Mouse (Mus musculus) neural tube, embryonic 12.5 days (tissue): ENCODE measurements around the gene Pde4a. TPM values are rescaled to one million over a fixed set of nuclear protein-coding genes. Genes with fewer than 3 reads are reported as not detected.
A peak's percentile ranks its signal among the peaks of the same experiment; 100 is the strongest.

ENCODE experiments used
- ATAC-seq: fragments of 200-750 bp; cut with Nextera tagmentation; 2 replicates; pipeline ENCODE4 v1.8.0; 2017; ENCODE audit warnings: low read depth, mild to moderate bottlenecking, moderate TSS enrichment, moderate library complexity; ENCODE audit not compliant: low FRiP score
- H3K27ac ChIP-seq: fragments of 300-500 bp; sonication (generic); 2 replicates; pipeline ENCODE4 v1.5.1; 2016
- H3K27me3 ChIP-seq: fragments of 300-500 bp; sonication (generic); replicated peaks from 2 replicates; pipeline ENCODE4 v1.6.1; 2016; ENCODE audit warnings: mild to moderate bottlenecking
- H3K36me3 ChIP-seq: fragments of 300-500 bp; sonication (generic); 2 replicates; pipeline ENCODE4 v1.6.1; 2016; ENCODE audit warnings: mild to moderate bottlenecking
- H3K4me1 ChIP-seq: fragments of 300-500 bp; sonication (generic); 2 replicates; pipeline ENCODE4 v1.6.1; 2016
- H3K4me2 ChIP-seq: fragments of 300-500 bp; sonication (generic); replicated peaks from 2 replicates; pipeline ENCODE4 v1.6.1; 2016; ENCODE audit warnings: mild to moderate bottlenecking
- H3K4me3 ChIP-seq: fragments of 300-500 bp; sonication (generic); 2 replicates; pipeline ENCODE4 v1.5.1; 2016
- H3K9ac ChIP-seq: fragments of 300-500 bp; sonication (generic); 2 replicates; pipeline ENCODE4 v1.6.1; 2016; ENCODE audit warnings: mild to moderate bottlenecking
- H3K9me3 ChIP-seq: fragments of 300-500 bp; sonication (generic); 2 replicates; pipeline ENCODE4 v1.6.1; 2016; ENCODE audit warnings: mild to moderate bottlenecking
- WGBS: fragments of 180-500 bp; shearing (Covaris S2); methylation state at CpG from one replicate; pipeline ENCODE4 v1.1.7; 2016; 5-methylcytosine and 5-hydroxymethylcytosine counted together
- polyA plus RNA-seq: library from polyadenylated mRNA; unstranded; fragments of >200 nt; fragmentation: Nextera tagmentation; extraction: Ambion mirVana; gene quantifications from 2 replicates; pipeline ENCODE4 v1.2.1, GENCODE M21; 2016

Gene Pde4a
- polyA plus RNA-seq, 1 experiment from 2014 or later: 14.7 TPM

GRCm38 (mm10) chr9:21152715-21153114 lies 12.8 kb upstream of the Pde4a start:
- WGBS: 5% methylated on average over 11 of the region's 11 CpGs
- Histone ChIP-seq H3K9me3 (no peaks in the 10 kb centered on the region), H3K27ac (no peak overlapping the region), H3K36me3 (no peaks in the 10 kb centered on the region), H3K9ac (no peak overlapping the region), H3K4me3 (0 out of 2 replicates have a peak overlapping the region, but pooled peaks have one; percentile 13), H3K27me3 (no peaks in the 10 kb centered on the region), H3K4me1 (peaks cover 19% of the 10 kb centered on the region), H3K4me2 (peak overlapping the region; percentile 50)
- ATAC-seq: no peak

GRCm38 (mm10) chr9:21153331-21153730 lies 12.2 kb upstream of the Pde4a start:
- Histone ChIP-seq H3K27me3 (no peaks in the 10 kb centered on the region), H3K9me3 (no peaks in the 10 kb centered on the region), H3K4me1 (peaks cover 13% of the 10 kb centered on the region), H3K27ac (no peak overlapping the region), H3K9ac (no peak overlapping the region), H3K36me3 (no peaks in the 10 kb centered on the region), H3K4me2 (peak overlapping the region; percentile 50), H3K4me3 (0 out of 2 replicates have a peak overlapping the region, but pooled peaks have one; percentile 13)
- WGBS: 8% methylated on average over 12 of the region's 12 CpGs
- no peak for ATAC-seq

- WGBS: 28% methylated on average over 5 of the region's 5 CpGs
- Histone ChIP-seq H3K4me2 (peak overlapping the region; percentile 50), H3K36me3 (no peaks in the 10 kb centered on the region), H3K4me3 (0 out of 2 replicates have a peak overlapping the region, but pooled peaks have one; percentile 13), H3K9me3 (no peaks in the 10 kb centered on the region), H3K4me1 (peaks cover 8% of the 10 kb centered on the region), H3K27me3 (no peaks in the 10 kb centered on the region), H3K9ac (no peak overlapping the region), H3K27ac (no peak overlapping the region)
- ATAC-seq: no peak
Measured at GRCm38 (mm10) chr9:21153833-21154232, 11.7 kb upstream of the Pde4a start.

- Histone ChIP-seq H3K4me2 (no peak overlapping the region), H3K27me3 (no peaks in the 10 kb centered on the region), H3K4me1 (peaks cover 3% of the 10 kb centered on the region; the same call in 1 of the 2 replicates), H3K9me3 (no peaks in the 10 kb centered on the region), H3K27ac (no peak overlapping the region), H3K9ac (no peak overlapping the region), H3K4me3 (no peak overlapping the region), H3K36me3 (no peaks in the 10 kb centered on the region)
- ATAC-seq: no peak
- WGBS: 87% methylated on average over 3 of the region's 3 CpGs
Measured at GRCm38 (mm10) chr9:21154787-21155186, 10.7 kb upstream of the Pde4a start.

DNA sequence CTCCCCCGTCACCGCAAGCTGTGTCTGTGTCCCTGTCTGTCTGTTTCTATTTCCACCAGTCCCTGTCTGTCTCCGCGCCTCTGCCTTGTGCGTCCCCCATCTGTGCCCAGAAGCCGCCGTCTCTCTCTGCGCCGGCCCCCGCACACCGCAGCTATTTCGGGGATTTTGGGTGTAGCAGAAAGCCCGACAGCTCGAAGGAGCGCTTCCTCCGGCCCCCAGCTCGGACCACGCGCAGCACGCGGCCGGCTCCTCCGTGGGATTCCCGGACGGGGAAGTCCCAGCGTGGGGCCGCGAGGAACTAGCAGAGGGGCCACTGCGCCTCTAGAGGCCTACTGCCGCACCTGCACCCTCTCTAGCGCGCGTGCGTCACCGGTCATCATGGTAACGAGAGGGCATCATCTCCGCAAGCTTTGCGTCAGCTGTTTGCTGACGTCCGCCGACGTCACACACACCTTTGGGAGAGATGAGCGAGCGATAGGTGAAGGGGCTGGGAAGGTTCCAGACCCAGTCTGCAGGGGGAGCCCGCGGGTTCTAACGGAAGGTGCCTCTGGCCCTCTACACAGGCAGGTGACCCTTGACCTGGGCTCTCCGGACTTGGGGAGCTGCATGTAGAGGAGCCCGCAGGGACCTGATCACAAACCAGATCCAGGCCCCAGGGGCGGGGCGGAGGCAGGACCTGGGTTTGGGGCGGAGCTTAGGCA lies 4.2 kb upstream of the Pde4a start:
- Histone ChIP-seq H3K27me3 (peaks cover 46% of the 10 kb centered on the region), H3K4me3 (peak overlapping the region; percentile 54), H3K27ac (no peak overlapping the region), H3K4me1 (peaks cover 22% of the 10 kb centered on the region), H3K9me3 (no peaks in the 10 kb centered on the region), H3K9ac (peak overlapping the region; percentile 57), H3K4me2 (peak overlapping the region; percentile 79), H3K36me3 (no peaks in the 10 kb centered on the region)
- under 1% methylated on average over 52 of the region's 52 CpGs for WGBS
- ATAC-seq: peak; percentile 75

- no peak overlapping the region for H3K27ac ChIP-seq
- H3K9me3 ChIP-seq: no peaks in the 10 kb centered on the region
- H3K27me3 ChIP-seq: peaks cover 58% of the 10 kb centered on the region
- H3K36me3 ChIP-seq: no peaks in the 10 kb centered on the region
- ATAC-seq: no peak
- H3K4me1 ChIP-seq: peaks cover 28% of the 10 kb centered on the region
- WGBS: 38% methylated on average over 11 of the region's 11 CpGs
- H3K9ac ChIP-seq: no peak overlapping the region
- peak overlapping the region; percentile 75; the same call in 1 of the 2 replicates for H3K4me2 ChIP-seq
- H3K4me3 ChIP-seq: no peak overlapping the region
Measured at GRCm38 (mm10) chr9:21163086-21164050, 2.1 kb upstream of the Pde4a start.

- ATAC-seq: no peak
- H3K4me3 ChIP-seq: 0 out of 2 replicates have a peak overlapping the region, but pooled peaks have one; percentile 5
- H3K27ac ChIP-seq: no peak overlapping the region
- H3K27me3 ChIP-seq: peaks cover 58% of the 10 kb centered on the region
- WGBS: under 1% methylated on average over 26 of the region's 26 CpGs
- no peak overlapping the region for H3K9ac ChIP-seq
- H3K4me1 ChIP-seq: peaks cover 34% of the 10 kb centered on the region
- peak overlapping the region; percentile 75 for H3K4me2 ChIP-seq
- no peaks in the 10 kb centered on the region for H3K9me3 ChIP-seq
- H3K36me3 ChIP-seq: no peaks in the 10 kb centered on the region
Measured at GRCm38 (mm10) chr9:21164072-21164471, 1.4 kb upstream of the Pde4a start.

- no peak for ATAC-seq
- H3K9me3 ChIP-seq: no peaks in the 10 kb centered on the region
- H3K9ac ChIP-seq: peak overlapping the region; percentile 51
- H3K4me2 ChIP-seq: peak overlapping the region; percentile 75
- peaks cover 34% of the 10 kb centered on the region for H3K4me1 ChIP-seq
- peaks cover 58% of the 10 kb centered on the region for H3K27me3 ChIP-seq
- H3K27ac ChIP-seq: no peak overlapping the region
- H3K4me3 ChIP-seq: peak overlapping the region; percentile 38
- no peaks in the 10 kb centered on the region for H3K36me3 ChIP-seq
- 2% methylated on average over 47 of the region's 47 CpGs for WGBS
Measured at GRCm38 (mm10) chr9:21165952-21166451, 488 bp downstream of the Pde4a start.

- 37% methylated on average over 3 of the region's 3 CpGs for WGBS
- Histone ChIP-seq H3K27me3 (peaks cover 58% of the 10 kb centered on the region), H3K4me3 (peak overlapping the region; percentile 38; the same call in 1 of the 2 replicates), H3K9me3 (no peaks in the 10 kb centered on the region), H3K4me1 (peaks cover 34% of the 10 kb centered on the region), H3K4me2 (peak overlapping the region; percentile 75), H3K27ac (no peak overlapping the region), H3K9ac (no peak overlapping the region), H3K36me3 (no peaks in the 10 kb centered on the region)
- ATAC-seq: no peak
Measured at GRCm38 (mm10) chr9:21166516-21166915, 1.0 kb downstream of the Pde4a start.

- Histone ChIP-seq H3K4me1 (peaks cover 34% of the 10 kb centered on the region), H3K4me3 (no peak overlapping the region; the same call in 1 of the 2 replicates), H3K9me3 (no peaks in the 10 kb centered on the region), H3K9ac (no peak overlapping the region), H3K4me2 (peak overlapping the region; percentile 50), H3K27me3 (peaks cover 49% of the 10 kb centered on the region), H3K27ac (no peak overlapping the region), H3K36me3 (no peaks in the 10 kb centered on the region)
- ATAC-seq: no peak
- 56% methylated on average over 10 of the region's 10 CpGs for WGBS
Measured at GRCm38 (mm10) chr9:21167140-21168097, 1.9 kb downstream of the Pde4a start.
